Mouse (Mus musculus) activated CD4-positive, CD25-positive, alpha-beta regulatory T cell, adult 9 weeks (primary cell): Measurements from ENCODE around the gene Gm11564. TPM values are rescaled to one million over a fixed set of nuclear protein-coding genes. Genes with fewer than 3 reads are reported as not detected.

Experiments used
- polyA plus RNA-seq: library from polyadenylated mRNA; unstranded; fragments of 100-300 nt; shearing (Covaris generic); gene quantifications from one replicate; pipeline ENCODE4 v1.2.1, GENCODE M21; 2017

Gm11564 gene
- not detected for polyA plus RNA-seq

GRCm38 (mm10) chr11:99815566-99815965, at the start of gene Gm11564:
TSS of gene Gm11564 (minus strand) at chr11:99815666.

GRCm38 (mm10) chr11:99864176-99864575, 48.7 kb upstream of the Gm11564 start, which contains the start of gene Gm11559:
TSS of gene Gm11559 (plus strand) at chr11:99864476.

DNA sequence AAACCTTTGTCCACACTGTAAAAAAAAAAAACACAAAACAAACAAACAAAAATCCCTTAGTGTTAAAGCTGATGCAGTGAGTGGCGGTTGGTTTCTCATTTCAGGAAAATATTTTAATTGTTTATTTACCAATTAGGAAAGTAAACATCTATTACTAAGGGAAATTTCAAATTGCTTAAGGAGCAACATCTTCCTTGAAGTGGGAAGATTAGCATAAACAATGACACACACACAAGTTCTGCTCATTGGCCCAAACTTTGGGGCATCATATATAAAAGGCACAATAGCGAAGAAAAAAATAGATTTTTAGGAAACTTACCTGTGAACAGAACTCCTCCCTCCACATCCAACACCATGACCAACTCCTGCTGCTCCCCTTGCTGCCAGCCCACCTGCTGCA, 42.2 kb upstream of the Gm11564 start, which contains the start of gene Gm11568:
TSS of gene Gm11568 (plus strand) at position 301 of the 400 bp plus-strand sequence.

GRCm38 (mm10) chr11:99851508-99851907, 36.0 kb upstream of the Gm11564 start, which contains the start of gene Krtap4-16:
TSS of gene Krtap4-16 (minus strand) at chr11:99851608.

GRCm38 (mm10) chr11:99837966-99838365, 22.5 kb upstream of the Gm11564 start, which contains the start of gene 2300003K06Rik:
TSS of gene 2300003K06Rik (minus strand) at chr11:99838066.

GRCm38 (mm10) chr11:99809792-99810191, 5.7 kb downstream of the Gm11564 start, which contains the start of gene Krtap4-13:
TSS of gene Krtap4-13 (minus strand) at chr11:99809892.

GRCm38 (mm10) chr11:99804346-99804745, 11.1 kb downstream of the Gm11564 start, which contains the start of gene Gm11554:
TSS of gene Gm11554 (minus strand) at chr11:99804446.

DNA sequence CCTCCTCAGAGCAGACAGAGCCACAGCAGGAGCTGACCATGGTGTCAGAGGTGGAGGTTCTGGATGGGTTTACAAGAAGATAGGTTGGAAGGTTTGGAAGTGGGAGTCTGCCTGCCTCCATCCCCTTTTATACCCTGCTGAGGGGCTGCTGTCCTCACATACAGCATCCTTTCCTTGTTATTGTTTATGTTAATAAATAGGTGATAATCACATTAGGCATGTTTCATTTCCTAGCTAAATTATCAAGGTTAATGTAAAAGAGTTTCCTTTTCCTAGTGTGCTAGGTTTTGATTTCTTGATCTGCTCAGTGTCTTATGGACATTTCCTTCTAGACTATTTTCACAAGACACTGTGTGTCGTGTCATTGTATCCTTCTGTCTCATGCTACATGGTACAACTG, 16.6 kb downstream of the Gm11564 start, which contains the start of gene Gm11569:
TSS of gene Gm11569 (minus strand) at position 101 of the 400 bp plus-strand sequence.

GRCm38 (mm10) chr11:99793367-99793766, 22.1 kb downstream of the Gm11564 start, which contains the start of gene Gm11596:
TSS of gene Gm11596 (minus strand) at chr11:99793467.

GRCm38 (mm10) chr11:99784900-99785299, 30.6 kb downstream of the Gm11564 start, which contains the start of gene Krtap4-9:
TSS of gene Krtap4-9 (plus strand) at chr11:99785200.

DNA sequence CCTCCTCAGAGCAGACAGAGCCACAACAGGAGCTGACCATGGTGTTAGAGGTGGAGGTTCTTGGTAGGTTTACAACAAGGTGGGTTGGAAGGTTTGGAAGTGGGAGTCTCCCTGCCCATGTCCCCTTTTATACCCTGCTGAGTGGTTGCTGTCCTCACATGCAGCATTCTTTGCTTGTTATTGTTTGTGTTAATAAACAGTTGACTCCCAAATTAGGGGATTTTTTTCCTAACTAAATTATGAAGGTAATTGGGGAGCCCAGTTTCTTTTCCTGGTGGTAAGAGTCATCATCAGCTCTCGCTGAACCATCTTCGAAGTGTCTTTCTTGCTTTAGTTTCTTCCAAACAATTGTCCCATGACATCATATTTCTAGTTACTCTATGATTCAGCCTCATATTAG, 34.9 kb downstream of the Gm11564 start, which contains the start of gene Krtap4-8:
TSS of gene Krtap4-8 (minus strand) at position 101 of the 400 bp plus-strand sequence.

DNA sequence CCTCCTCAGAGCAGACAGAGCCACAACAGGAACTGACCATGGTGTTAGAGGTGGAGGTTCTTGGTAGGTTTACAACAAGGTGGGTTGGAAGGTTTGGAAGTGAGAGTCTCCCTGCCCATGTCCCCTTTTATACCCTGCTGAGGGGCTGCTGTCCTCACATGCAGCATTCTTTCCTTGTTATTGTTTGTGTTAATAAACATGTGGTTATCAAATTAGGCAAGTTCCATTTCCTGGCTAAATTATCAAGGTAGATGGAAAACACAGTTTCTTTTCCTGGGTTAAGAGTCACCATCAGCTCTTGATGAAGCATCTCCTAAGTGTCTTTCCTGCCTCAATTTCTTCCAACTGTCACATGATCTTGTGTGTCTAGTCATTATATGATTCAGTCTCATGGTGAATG, 42.7 kb downstream of the Gm11564 start, which contains the start of gene Gm11595:
TSS of gene Gm11595 (minus strand) at position 101 of the 400 bp plus-strand sequence.

Other genes with a start within 250 kb of the Gm11564 start
- not detected for gene Krtap3-1, start 249.0 kb downstream of the Gm11564 start, polyA plus RNA-seq
- not detected for gene Krtap1-5, start 234.7 kb downstream of the Gm11564 start, polyA plus RNA-seq
- not detected for gene Krtap1-4, start 232.0 kb downstream of the Gm11564 start, polyA plus RNA-seq
- gene Krtap1-3, start 224.3 kb downstream of the Gm11564 start, polyA plus RNA-seq, result not detected
- gene Krtap9-3, start 217.6 kb downstream of the Gm11564 start, polyA plus RNA-seq, result not detected
- not detected for gene Gm11938, start 212.4 kb downstream of the Gm11564 start, polyA plus RNA-seq
- not detected for gene Gm11937, start 205.5 kb downstream of the Gm11564 start, polyA plus RNA-seq
- gene Krtap2-4, start 200.8 kb downstream of the Gm11564 start, polyA plus RNA-seq, result not detected
- not detected for gene Gm11562, start 195.2 kb downstream of the Gm11564 start, polyA plus RNA-seq
- gene Krtap4-1, start 187.4 kb downstream of the Gm11564 start, polyA plus RNA-seq, result not detected
- gene Krtap4-2, start 180.6 kb downstream of the Gm11564 start, polyA plus RNA-seq, result not detected
- gene Krtap4-7, start 171.6 kb downstream of the Gm11564 start, polyA plus RNA-seq, result not detected
- not detected for gene Gm11555, start 165.4 kb downstream of the Gm11564 start, polyA plus RNA-seq
- not detected for gene Gm11563, start 156.7 kb downstream of the Gm11564 start, polyA plus RNA-seq
- not detected for gene Krtap4-6, start 149.7 kb downstream of the Gm11564 start, polyA plus RNA-seq
- not detected for gene Gm14190, start 124.9 kb downstream of the Gm11564 start, polyA plus RNA-seq
- not detected for gene Gm14180, start 81.4 kb downstream of the Gm11564 start, polyA plus RNA-seq
- not detected for gene Gm11595, start 42.8 kb downstream of the Gm11564 start, polyA plus RNA-seq
- gene Krtap4-8, start 35.0 kb downstream of the Gm11564 start, polyA plus RNA-seq, result not detected
- gene Krtap4-9, start 30.5 kb downstream of the Gm11564 start, polyA plus RNA-seq, result not detected
- not detected for gene Gm11596, start 22.2 kb downstream of the Gm11564 start, polyA plus RNA-seq
- not detected for gene Gm11569, start 16.7 kb downstream of the Gm11564 start, polyA plus RNA-seq
- gene Gm11554, start 11.2 kb downstream of the Gm11564 start, polyA plus RNA-seq, result not detected
- gene Krtap4-13, start 5.8 kb downstream of the Gm11564 start, polyA plus RNA-seq, result not detected
- gene 2300003K06Rik, start 22.4 kb upstream of the Gm11564 start, polyA plus RNA-seq, result not detected
- not detected for gene Krtap4-16, start 35.9 kb upstream of the Gm11564 start, polyA plus RNA-seq
- gene Gm11568, start 42.3 kb upstream of the Gm11564 start, polyA plus RNA-seq, result not detected
- gene Gm11559, start 48.8 kb upstream of the Gm11564 start, polyA plus RNA-seq, result not detected
- not detected for gene Krtap9-1, start 57.7 kb upstream of the Gm11564 start, polyA plus RNA-seq
- not detected for gene Gm11567, start 63.5 kb upstream of the Gm11564 start, polyA plus RNA-seq
- not detected for gene Krtap31-1, start 92.3 kb upstream of the Gm11564 start, polyA plus RNA-seq
- not detected for gene Gm11565, start 99.1 kb upstream of the Gm11564 start, polyA plus RNA-seq
- gene Krtap31-2, start 120.6 kb upstream of the Gm11564 start, polyA plus RNA-seq, result not detected
- gene Krtap9-5, start 132.8 kb upstream of the Gm11564 start, polyA plus RNA-seq, result not detected
- not detected for gene Krtap29-1, start 163.4 kb upstream of the Gm11564 start, polyA plus RNA-seq
- not detected for gene Krtap16-1, start 170.9 kb upstream of the Gm11564 start, polyA plus RNA-seq
- not detected for gene Krtap17-1, start 178.3 kb upstream of the Gm11564 start, polyA plus RNA-seq
- gene Krt33a, start 200.5 kb upstream of the Gm11564 start, polyA plus RNA-seq, result not detected
- not detected for gene Krt33b, start 214.2 kb upstream of the Gm11564 start, polyA plus RNA-seq
- not detected for gene Krt34, start 225.9 kb upstream of the Gm11564 start, polyA plus RNA-seq
- gene Krt31, start 234.9 kb upstream of the Gm11564 start, polyA plus RNA-seq, result not detected